Mouse (Mus musculus): ENCODE results near the gene Kcnn4. TPM values are rescaled to one million over a fixed set of nuclear protein-coding genes. Genes with fewer than 3 reads are reported as not detected.

The Kcnn4 gene
- polyA plus RNA-seq (2015; fragmentation: Illumina TruSeq; extraction: RNeasy Lipid Tissue Mini Kit (QIAGEN cat#74804); ENCODE audit: insufficient read depth, low read depth, low replicate concordance): 2.5 TPM

DNA sequence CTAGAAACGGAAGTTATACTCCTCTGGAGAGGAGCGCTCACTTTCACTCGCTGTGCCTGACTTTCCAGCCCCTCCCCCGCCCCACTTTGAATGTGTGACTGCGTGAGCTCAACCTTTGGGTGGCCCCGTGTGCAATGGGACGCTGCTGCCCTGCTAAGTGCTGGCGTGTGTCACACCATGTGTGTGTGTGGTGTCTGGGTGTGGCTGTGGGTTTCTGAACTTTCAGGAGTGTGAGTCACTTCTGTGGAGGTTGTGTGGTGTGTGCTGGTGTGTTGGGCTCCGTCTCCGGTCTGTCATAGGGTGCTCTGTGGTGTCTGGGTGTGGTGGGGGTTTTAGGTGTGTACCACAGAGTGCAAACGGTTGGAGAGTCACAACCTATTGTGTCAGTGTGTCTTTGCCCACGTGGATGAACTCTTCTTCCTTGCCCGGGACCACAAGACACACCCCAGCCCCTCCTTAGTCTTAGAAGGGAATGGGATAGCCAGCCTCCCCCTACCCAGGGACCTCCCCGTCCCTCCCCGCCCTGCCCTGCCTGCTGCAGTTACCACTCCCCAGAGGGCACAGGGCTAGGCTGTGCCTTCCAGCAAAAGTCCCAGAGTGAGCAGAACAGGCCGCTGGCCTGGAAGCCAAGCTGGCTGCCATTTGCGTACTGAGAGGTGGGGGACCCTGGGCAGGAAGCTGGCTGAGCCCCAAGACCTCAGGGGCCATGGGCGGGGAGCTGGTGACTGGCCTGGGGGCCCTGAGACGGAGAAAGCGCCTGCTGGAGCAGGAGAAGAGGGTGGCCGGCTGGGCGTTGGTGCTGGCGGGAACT is at the start of gene Kcnn4:
Gene Kcnn4, plus strand, starts transcription at position 533 of the 811 bp plus-strand sequence.

DNA sequence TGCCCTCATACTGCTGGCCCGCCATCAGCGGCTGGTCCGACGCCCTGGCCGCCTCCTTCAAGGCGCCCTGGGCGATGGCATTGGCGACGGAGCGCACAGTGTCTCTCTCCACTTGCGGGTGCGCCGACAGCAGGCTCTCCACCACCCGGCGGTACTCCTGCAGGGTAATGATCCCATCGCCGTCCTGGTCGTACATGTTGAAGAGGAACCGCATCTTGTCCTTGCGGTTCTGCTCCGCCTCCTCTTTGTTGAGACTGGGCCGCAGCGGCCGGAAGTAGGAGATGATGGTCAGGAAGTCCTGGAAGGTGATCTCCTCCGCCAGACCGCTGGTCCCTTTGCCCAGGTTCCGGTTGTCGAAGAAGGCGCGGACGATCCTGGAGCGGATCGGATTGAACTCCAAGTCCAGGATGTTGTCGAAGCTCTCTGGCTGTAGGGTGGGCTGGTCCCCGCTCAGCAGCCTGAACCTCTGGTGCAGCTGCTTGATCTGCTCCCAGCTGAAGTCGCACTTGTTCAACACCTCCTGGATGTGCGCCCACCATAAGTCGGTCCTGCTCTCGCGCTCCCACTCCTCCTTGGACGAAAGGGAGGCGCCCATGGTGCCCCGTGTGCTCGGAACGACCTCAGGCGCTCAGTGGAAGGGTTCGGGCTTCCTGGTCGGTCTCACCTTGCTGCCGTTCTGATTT is 36.6 kb upstream of the Kcnn4 start, which contains the start of gene Tescl:
Gene Tescl, minus strand, starts transcription at position 633 of the 683 bp plus-strand sequence.

DNA sequence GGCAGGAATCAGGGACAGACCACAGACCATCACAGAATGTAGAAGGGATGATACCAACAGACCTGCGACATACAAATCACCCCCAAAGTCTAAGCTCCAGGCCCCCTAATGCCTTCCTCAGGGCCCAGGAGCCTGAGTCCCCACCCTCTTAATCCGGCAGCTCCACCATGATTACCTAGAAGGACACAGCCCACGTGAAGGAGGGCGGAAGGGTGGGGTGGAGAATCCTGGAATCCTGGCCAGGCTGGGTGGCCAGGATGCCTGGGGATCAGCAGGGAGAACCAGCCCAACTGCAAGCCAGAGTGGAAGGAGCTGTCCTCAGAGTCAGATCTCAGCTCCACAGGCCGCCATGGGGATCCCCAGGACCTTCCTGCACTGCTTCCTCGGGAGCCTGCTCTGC is 21.2 kb upstream of the Kcnn4 start, which contains the start of gene Lypd5:
Gene Lypd5, plus strand, starts transcription at position 301 of the 400 bp plus-strand sequence.

DNA sequence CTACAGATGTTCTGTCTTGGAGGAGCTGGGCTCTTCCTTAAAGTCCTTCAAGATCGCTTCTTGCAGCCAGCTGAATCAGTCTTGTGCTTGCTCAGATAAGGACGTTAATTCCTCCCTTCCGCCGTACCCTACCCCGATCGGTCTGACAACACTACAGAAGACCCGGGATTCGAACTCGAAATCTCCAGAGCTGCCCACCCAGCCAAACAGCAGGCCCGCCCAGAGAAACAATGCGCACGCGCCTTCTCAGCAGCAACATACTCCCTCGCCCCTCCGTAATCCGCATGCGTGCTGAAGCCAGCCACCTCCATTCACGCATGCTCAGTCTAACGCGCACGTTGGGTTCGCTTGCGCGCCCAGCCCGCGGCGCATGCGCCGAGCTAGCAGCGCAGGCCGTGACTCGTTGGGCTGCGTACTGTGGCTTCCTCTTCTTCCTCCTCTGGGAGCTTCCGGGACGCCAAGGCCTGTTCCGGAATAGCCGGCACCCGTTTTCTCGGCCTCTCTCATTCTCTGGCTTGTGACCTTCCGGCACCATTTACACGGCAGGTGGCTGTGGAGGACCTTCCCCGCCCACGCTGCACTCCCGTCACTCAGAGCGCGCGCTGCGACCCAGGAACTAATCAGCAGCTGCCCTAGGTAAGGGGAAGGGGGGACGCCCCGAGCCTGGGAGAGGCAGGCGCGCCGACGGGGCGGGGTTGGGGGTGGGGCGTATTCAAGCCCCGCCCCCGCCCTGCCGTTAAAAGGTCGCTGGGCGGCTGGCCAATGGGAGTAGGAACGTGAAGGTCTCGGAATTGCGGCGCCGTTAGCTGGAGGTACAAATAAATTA is 29.4 kb downstream of the Kcnn4 start, which contains the start of gene Smg9:
Gene Smg9, plus strand, starts transcription at position 364 of the 826 bp plus-strand sequence.

Other genes with a start within 250 kb of the Kcnn4 start
- gene Zfp235, start 236.1 kb upstream of the Kcnn4 start, polyA plus RNA-seq (2015; fragmentation: Illumina TruSeq; extraction: RNeasy Lipid Tissue Mini Kit (QIAGEN cat#74804); ENCODE audit: insufficient read depth, low read depth, low replicate concordance): 4.5 TPM
- gene Zfp114, start 195.2 kb upstream of the Kcnn4 start, polyA plus RNA-seq (2015; fragmentation: Illumina TruSeq; extraction: RNeasy Lipid Tissue Mini Kit (QIAGEN cat#74804); ENCODE audit: insufficient read depth, low read depth, low replicate concordance): 0.28 TPM
- 1.0 TPM for gene Zfp111, start 158.8 kb upstream of the Kcnn4 start, polyA plus RNA-seq (2015; fragmentation: Illumina TruSeq; extraction: RNeasy Lipid Tissue Mini Kit (QIAGEN cat#74804); ENCODE audit: insufficient read depth, low read depth, low replicate concordance)
- gene Zfp109, start 132.7 kb upstream of the Kcnn4 start, polyA plus RNA-seq (2015; fragmentation: Illumina TruSeq; extraction: RNeasy Lipid Tissue Mini Kit (QIAGEN cat#74804); ENCODE audit: insufficient read depth, low read depth, low replicate concordance): 0.63 TPM
- 0.63 TPM for gene Zfp108, start 115.5 kb upstream of the Kcnn4 start, polyA plus RNA-seq (2015; fragmentation: Illumina TruSeq; extraction: RNeasy Lipid Tissue Mini Kit (QIAGEN cat#74804); ENCODE audit: insufficient read depth, low read depth, low replicate concordance)
- gene Zfp93, start 99.8 kb upstream of the Kcnn4 start, polyA plus RNA-seq (2015; fragmentation: Illumina TruSeq; extraction: RNeasy Lipid Tissue Mini Kit (QIAGEN cat#74804); ENCODE audit: insufficient read depth, low read depth, low replicate concordance): 1.2 TPM
- 14.0 TPM for gene Zfp61, start 69.0 kb upstream of the Kcnn4 start, polyA plus RNA-seq (2015; fragmentation: Illumina TruSeq; extraction: RNeasy Lipid Tissue Mini Kit (QIAGEN cat#74804); ENCODE audit: insufficient read depth, low read depth, low replicate concordance)
- gene Zfp94, start 53.6 kb upstream of the Kcnn4 start, polyA plus RNA-seq (2015; fragmentation: Illumina TruSeq; extraction: RNeasy Lipid Tissue Mini Kit (QIAGEN cat#74804); ENCODE audit: insufficient read depth, low read depth, low replicate concordance): 4.9 TPM
- not detected for gene Tescl, start 36.3 kb upstream of the Kcnn4 start, polyA plus RNA-seq (2015; fragmentation: Illumina TruSeq; extraction: RNeasy Lipid Tissue Mini Kit (QIAGEN cat#74804); ENCODE audit: insufficient read depth, low read depth, low replicate concordance)
- not detected for gene Lypd5, start 21.1 kb upstream of the Kcnn4 start, polyA plus RNA-seq (2015; fragmentation: Illumina TruSeq; extraction: RNeasy Lipid Tissue Mini Kit (QIAGEN cat#74804); ENCODE audit: insufficient read depth, low read depth, low replicate concordance)
- 12.2 TPM for gene Smg9, start 29.4 kb downstream of the Kcnn4 start, polyA plus RNA-seq (2015; fragmentation: Illumina TruSeq; extraction: RNeasy Lipid Tissue Mini Kit (QIAGEN cat#74804); ENCODE audit: insufficient read depth, low read depth, low replicate concordance)
- not detected for gene Irgc1, start 82.0 kb downstream of the Kcnn4 start, polyA plus RNA-seq (2015; fragmentation: Illumina TruSeq; extraction: RNeasy Lipid Tissue Mini Kit (QIAGEN cat#74804); ENCODE audit: insufficient read depth, low read depth, low replicate concordance)
- 3.3 TPM for gene Plaur, start 92.2 kb downstream of the Kcnn4 start, polyA plus RNA-seq (2015; fragmentation: Illumina TruSeq; extraction: RNeasy Lipid Tissue Mini Kit (QIAGEN cat#74804); ENCODE audit: insufficient read depth, low read depth, low replicate concordance)
- gene Cadm4, start 111.8 kb downstream of the Kcnn4 start, polyA plus RNA-seq (2015; fragmentation: Illumina TruSeq; extraction: RNeasy Lipid Tissue Mini Kit (QIAGEN cat#74804); ENCODE audit: insufficient read depth, low read depth, low replicate concordance): 3.4 TPM
- 1.4 TPM for gene Zfp428, start 136.7 kb downstream of the Kcnn4 start, polyA plus RNA-seq (2015; fragmentation: Illumina TruSeq; extraction: RNeasy Lipid Tissue Mini Kit (QIAGEN cat#74804); ENCODE audit: insufficient read depth, low read depth, low replicate concordance)
- not detected for gene AC161166.1, start 142.2 kb downstream of the Kcnn4 start, polyA plus RNA-seq (2015; fragmentation: Illumina TruSeq; extraction: RNeasy Lipid Tissue Mini Kit (QIAGEN cat#74804); ENCODE audit: insufficient read depth, low read depth, low replicate concordance)
- gene Irgq, start 160.4 kb downstream of the Kcnn4 start, polyA plus RNA-seq (2015; fragmentation: Illumina TruSeq; extraction: RNeasy Lipid Tissue Mini Kit (QIAGEN cat#74804); ENCODE audit: insufficient read depth, low read depth, low replicate concordance): 2.5 TPM
- not detected for gene Pinlyp, start 175.9 kb downstream of the Kcnn4 start, polyA plus RNA-seq (2015; fragmentation: Illumina TruSeq; extraction: RNeasy Lipid Tissue Mini Kit (QIAGEN cat#74804); ENCODE audit: insufficient read depth, low read depth, low replicate concordance)
- 13.8 TPM for gene Xrcc1, start 176.0 kb downstream of the Kcnn4 start, polyA plus RNA-seq (2015; fragmentation: Illumina TruSeq; extraction: RNeasy Lipid Tissue Mini Kit (QIAGEN cat#74804); ENCODE audit: insufficient read depth, low read depth, low replicate concordance)
- 3.0 TPM for gene Ethe1, start 217.3 kb downstream of the Kcnn4 start, polyA plus RNA-seq (2015; fragmentation: Illumina TruSeq; extraction: RNeasy Lipid Tissue Mini Kit (QIAGEN cat#74804); ENCODE audit: insufficient read depth, low read depth, low replicate concordance)
- gene Zfp575, start 217.4 kb downstream of the Kcnn4 start, polyA plus RNA-seq (2015; fragmentation: Illumina TruSeq; extraction: RNeasy Lipid Tissue Mini Kit (QIAGEN cat#74804); ENCODE audit: insufficient read depth, low read depth, low replicate concordance): not detected
- gene Phldb3, start 240.5 kb downstream of the Kcnn4 start, polyA plus RNA-seq (2015; fragmentation: Illumina TruSeq; extraction: RNeasy Lipid Tissue Mini Kit (QIAGEN cat#74804); ENCODE audit: insufficient read depth, low read depth, low replicate concordance): 0.94 TPM

All from pancreas, adult 10 weeks (tissue).